Mouse (Mus musculus): ENCODE data around the gene Wipi1. TPM values are rescaled to one million over a fixed set of nuclear protein-coding genes. Genes with fewer than 3 reads are reported as not detected.
"Not testable (repeated sequence)": the region's sequence is repeated elsewhere in the genome, so short reads cannot be mapped to it uniquely, and the experiment has no call there.

Wipi1 gene
- polyA plus RNA-seq (2012; rRNA removed): 5.1 and 6.0 TPM in 2 replicates

GRCm38 (mm10) chr11:109611303-109612149 lies at the start of gene Wipi1:
Gene Wipi1, minus strand, starts transcription at chr11:109611967.
- 2% methylated on average over 55 of the region's 58 CpGs for WGBS
- no peaks in the 10 kb centered on the region; the same call in 1 of the 2 replicates for H3K4me1 ChIP-seq (ENCODE audit: control insufficient read depth, insufficient read depth, insufficient read length)

GRCm38 (mm10) chr11:109660526-109660925 lies 48.8 kb upstream of the Wipi1 start:
- peaks cover 46% of the 10 kb centered on the region for H3K36me3 ChIP-seq (ENCODE audit: control insufficient read depth, insufficient read depth, low read length)
- not testable (repeated sequence) for H3K4me3 ChIP-seq (ENCODE audit: extremely low read depth, insufficient read depth, insufficient read length); H3K27me3 ChIP-seq (ENCODE audit: control insufficient read depth, insufficient read depth, low read length); H3K4me1 ChIP-seq (ENCODE audit: control insufficient read depth, insufficient read depth, insufficient read length); H3K27ac ChIP-seq (ENCODE audit: insufficient read depth, low read length); DNase-seq (ENCODE audit: low read depth in 1 of 2, low spot score in 2 of 2)
- 94% methylated on average over 8 of the region's 8 CpGs for WGBS

More at GRCm38 (mm10) chr11:109611303-109612149, at the start of gene Wipi1:
- Histone ChIP-seq H3K36me3 (ENCODE audit: control insufficient read depth, insufficient read depth, low read length) (no peaks in the 10 kb centered on the region), H3K27me3 (ENCODE audit: control insufficient read depth, insufficient read depth, low read length) (no peaks in the 10 kb centered on the region), H3K27ac (ENCODE audit: insufficient read depth, low read length) (peak within 1 kb of the TSS; percentile 59), H3K4me3 (ENCODE audit: extremely low read depth, insufficient read depth, insufficient read length) (peak within 1 kb of the TSS; percentile 71)
- TF ChIP-seq CTCF (IDR thresholded peaks at IDR 0.05; ENCODE audit: extremely low read depth, insufficient read depth, insufficient read length, insufficient replicate concordance): no peak
- no peak for TF ChIP-seq POLR2A (IDR thresholded peaks at IDR 0.05; ENCODE audit: low read depth, low read length)
- peak; percentile 90 to 94 for DNase-seq (ENCODE audit: low read depth in 1 of 2, low spot score in 2 of 2)

GRCm38 (mm10) chr11:109656232-109656631 lies 44.5 kb upstream of the Wipi1 start:
- Histone ChIP-seq H3K27ac (ENCODE audit: insufficient read depth, low read length) (no peak overlapping the region), H3K4me1 (ENCODE audit: control insufficient read depth, insufficient read depth, insufficient read length) (peaks cover 2% of the 10 kb centered on the region), H3K36me3 (ENCODE audit: control insufficient read depth, insufficient read depth, low read length) (peaks cover 28% of the 10 kb centered on the region), H3K27me3 (ENCODE audit: control insufficient read depth, insufficient read depth, low read length) (no peaks in the 10 kb centered on the region), H3K4me3 (ENCODE audit: extremely low read depth, insufficient read depth, insufficient read length) (no peak overlapping the region)
- 81% methylated on average over 7 of the region's 7 CpGs for WGBS
- no peak for TF ChIP-seq POLR2A (IDR thresholded peaks at IDR 0.05; ENCODE audit: low read depth, low read length)
- no peak for TF ChIP-seq CTCF (IDR thresholded peaks at IDR 0.05; ENCODE audit: extremely low read depth, insufficient read depth, insufficient read length, insufficient replicate concordance)
- no peak for DNase-seq (ENCODE audit: low read depth in 1 of 2, low spot score in 2 of 2)

- no peak overlapping the region for H3K27ac ChIP-seq (ENCODE audit: insufficient read depth, low read length)
- no peaks in the 10 kb centered on the region for H3K27me3 ChIP-seq (ENCODE audit: control insufficient read depth, insufficient read depth, low read length)
- TF ChIP-seq POLR2A (IDR thresholded peaks at IDR 0.05; ENCODE audit: low read depth, low read length) (no peak), CTCF (IDR thresholded peaks at IDR 0.05; ENCODE audit: extremely low read depth, insufficient read depth, insufficient read length, insufficient replicate concordance) (no peak)
- H3K4me1 ChIP-seq (ENCODE audit: control insufficient read depth, insufficient read depth, insufficient read length): peaks cover 4% of the 10 kb centered on the region
- no peak overlapping the region for H3K4me3 ChIP-seq (ENCODE audit: extremely low read depth, insufficient read depth, insufficient read length)
- peaks cover 17% of the 10 kb centered on the region for H3K36me3 ChIP-seq (ENCODE audit: control insufficient read depth, insufficient read depth, low read length)
- 85% methylated on average over 6 of the region's 6 CpGs for WGBS
- DNase-seq (ENCODE audit: low read depth in 1 of 2, low spot score in 2 of 2): no peak
Observed at GRCm38 (mm10) chr11:109654581-109654980, 42.8 kb upstream of the Wipi1 start.

- Histone ChIP-seq H3K27ac (ENCODE audit: insufficient read depth, low read length) (no peak overlapping the region), H3K4me1 (ENCODE audit: control insufficient read depth, insufficient read depth, insufficient read length) (peaks cover 10% of the 10 kb centered on the region), H3K27me3 (ENCODE audit: control insufficient read depth, insufficient read depth, low read length) (no peaks in the 10 kb centered on the region), H3K4me3 (ENCODE audit: extremely low read depth, insufficient read depth, insufficient read length) (no peak overlapping the region), H3K36me3 (ENCODE audit: control insufficient read depth, insufficient read depth, low read length) (peaks cover 13% of the 10 kb centered on the region)
- DNase-seq (ENCODE audit: low read depth in 1 of 2, low spot score in 2 of 2): no peak
- 63% methylated on average over 8 of the region's 8 CpGs for WGBS
- no peak for TF ChIP-seq CTCF (IDR thresholded peaks at IDR 0.05; ENCODE audit: extremely low read depth, insufficient read depth, insufficient read length, insufficient replicate concordance)
- no peak for TF ChIP-seq POLR2A (IDR thresholded peaks at IDR 0.05; ENCODE audit: low read depth, low read length)
Observed at GRCm38 (mm10) chr11:109653201-109653600, 41.4 kb upstream of the Wipi1 start.

GRCm38 (mm10) chr11:109652505-109652904 lies 40.7 kb upstream of the Wipi1 start:
- DNase-seq (ENCODE audit: low read depth in 1 of 2, low spot score in 2 of 2): no peak
- Histone ChIP-seq H3K36me3 (ENCODE audit: control insufficient read depth, insufficient read depth, low read length) (peaks cover 13% of the 10 kb centered on the region), H3K27ac (ENCODE audit: insufficient read depth, low read length) (no peak overlapping the region), H3K4me3 (ENCODE audit: extremely low read depth, insufficient read depth, insufficient read length) (no peak overlapping the region), H3K4me1 (ENCODE audit: control insufficient read depth, insufficient read depth, insufficient read length) (peaks cover 10% of the 10 kb centered on the region), H3K27me3 (ENCODE audit: control insufficient read depth, insufficient read depth, low read length) (no peaks in the 10 kb centered on the region)
- 64% methylated on average over 6 of the region's 6 CpGs for WGBS
- TF ChIP-seq POLR2A (IDR thresholded peaks at IDR 0.05; ENCODE audit: low read depth, low read length) (no peak), CTCF (IDR thresholded peaks at IDR 0.05; ENCODE audit: extremely low read depth, insufficient read depth, insufficient read length, insufficient replicate concordance) (no peak)

- DNase-seq (ENCODE audit: low read depth in 1 of 2, low spot score in 2 of 2): no peak
- H3K27ac ChIP-seq (ENCODE audit: insufficient read depth, low read length): peak overlapping the region; percentile 98
- H3K27me3 ChIP-seq (ENCODE audit: control insufficient read depth, insufficient read depth, low read length): no peaks in the 10 kb centered on the region
- peak overlapping the region; percentile 89 for H3K4me3 ChIP-seq (ENCODE audit: extremely low read depth, insufficient read depth, insufficient read length)
- WGBS: under 1% methylated on average over 21 of the region's 21 CpGs
- peaks cover 13% of the 10 kb centered on the region for H3K36me3 ChIP-seq (ENCODE audit: control insufficient read depth, insufficient read depth, low read length)
- TF ChIP-seq CTCF (IDR thresholded peaks at IDR 0.05; ENCODE audit: extremely low read depth, insufficient read depth, insufficient read length, insufficient replicate concordance): no peak
- TF ChIP-seq POLR2A (IDR thresholded peaks at IDR 0.05; ENCODE audit: low read depth, low read length): no peak
- H3K4me1 ChIP-seq (ENCODE audit: control insufficient read depth, insufficient read depth, insufficient read length): peaks cover 10% of the 10 kb centered on the region
Observed at GRCm38 (mm10) chr11:109651566-109652024, 39.8 kb upstream of the Wipi1 start.
